Mouse (Mus musculus) MEL (cell line): ENCODE results near the gene Gdf11. TPM values are rescaled to one million over a fixed set of nuclear protein-coding genes. Genes with fewer than 3 reads are reported as not detected.

ENCODE experiments used
- DNase-seq: peaks from one replicate; pipeline ENCODE4 v3.0.0; 2011; ENCODE audit warnings: low read depth, low spot score
- H3K27ac ChIP-seq: 2 replicates; pipeline ENCODE4 v1.5.1; 2012; ENCODE audit warnings: low read depth, mild to moderate bottlenecking, control low read depth, low read length, moderate library complexity; ENCODE audit not compliant: control insufficient read depth
- H3K27me3 ChIP-seq, 2 experiments: fragments of 150-350 bp in 1 of 2; sonication (generic) in 1 of 2; 2 replicates each; pipeline ENCODE4 v1.6.1; 2012; ENCODE audit warnings: low read length in 2 of 2, mild to moderate bottlenecking in 2 of 2, improper control_type of control experiment in 1 of 2, moderate library complexity in 1 of 2; ENCODE audit not compliant: insufficient read depth in 2 of 2, control insufficient read depth in 1 of 2
- H3K36me3 ChIP-seq, 2 experiments: 2 replicates each; pipeline ENCODE4 v1.6.1; 2012 to 2014; ENCODE audit warnings: low read length in 2 of 2, improper control_type of control experiment in 1 of 2, inconsistent platforms in 1 of 2, mild to moderate bottlenecking in 1 of 2; ENCODE audit not compliant: insufficient read depth in 2 of 2, control insufficient read depth in 1 of 2
- H3K4me1 ChIP-seq, 2 experiments: fragments of 150-350 bp in 1 of 2; sonication (generic) in 1 of 2; 2 replicates each; pipeline ENCODE4 v1.6.1; 2012; ENCODE audit warnings: low read length in 2 of 2, improper control_type of control experiment in 1 of 2, mild to moderate bottlenecking in 1 of 2; ENCODE audit not compliant: insufficient read depth in 2 of 2, control insufficient read depth in 1 of 2
- H3K4me3 ChIP-seq, 2 experiments: fragments of 150-350 bp in 1 of 2; sonication (generic) in 1 of 2; 2 replicates each; pipeline ENCODE4 v1.5.1; 2012; ENCODE audit warnings: low read depth in 2 of 2, low read length in 2 of 2, mild to moderate bottlenecking in 2 of 2, moderate library complexity in 2 of 2, control low read depth in 1 of 2, improper control_type of control experiment in 1 of 2; ENCODE audit not compliant: control insufficient read depth in 1 of 2, insufficient read depth in 1 of 2
- H3K79me2 ChIP-seq: 2 replicates; pipeline ENCODE4 v1.6.1; 2012; ENCODE audit warnings: mild to moderate bottlenecking, low read length, moderate library complexity; ENCODE audit not compliant: control insufficient read depth, poor library complexity, insufficient read depth
- H3K9ac ChIP-seq: 2 replicates; pipeline ENCODE4 v1.6.1; 2012; ENCODE audit warnings: low read depth, mild to moderate bottlenecking, control low read depth, low read length, moderate library complexity; ENCODE audit not compliant: control insufficient read depth, poor library complexity, severe bottlenecking
- H3K9me3 ChIP-seq: fragments of 150-350 bp; sonication (generic); replicated peaks from 2 replicates; pipeline ENCODE4 v1.6.1; 2012; ENCODE audit warnings: mild to moderate bottlenecking, low read length, improper control_type of control experiment, moderate library complexity; ENCODE audit not compliant: insufficient read depth
- CTCF ChIP-seq, 3 experiments: IDR thresholded peaks in 2 of 3; conservative IDR thresholded peaks in 1 of 3; 2 replicates each; pipeline ENCODE4 v1.5.1; 2011 to 2012; ENCODE audit warnings: low read length in 3 of 3, low read depth in 2 of 3, mild to moderate bottlenecking in 2 of 3, improper control_type of control experiment in 1 of 3, inconsistent platforms in 1 of 3, mixed read lengths in 1 of 3, moderate library complexity in 1 of 3; ENCODE audit not compliant: control insufficient read depth in 1 of 3, insufficient read depth in 1 of 3, poor library complexity in 1 of 3, severe bottlenecking in 1 of 3
- E2F4 ChIP-seq: IDR thresholded peaks from 2 replicates; pipeline ENCODE4 v1.6.1; 2011; ENCODE audit warnings: low read depth, low read length, improper control_type of control experiment, borderline replicate concordance
- ELF1 ChIP-seq: IDR thresholded peaks from 2 replicates; pipeline ENCODE4 v1.6.1; 2014; ENCODE audit warnings: low read depth, mild to moderate bottlenecking, inconsistent platforms, low read length, improper control_type of control experiment, moderate library complexity
- EP300 ChIP-seq, 2 experiments: IDR thresholded peaks; 2 replicates each; pipeline ENCODE4 v1.6.1; 2011; ENCODE audit warnings: improper control_type of control experiment in 2 of 2, low read length in 2 of 2, low read depth in 1 of 2, mild to moderate bottlenecking in 1 of 2
- ETS1 ChIP-seq: IDR thresholded peaks from 2 replicates; pipeline ENCODE4 v1.6.1; 2012; ENCODE audit warnings: low read depth, mild to moderate bottlenecking, inconsistent platforms, low read length, improper control_type of control experiment, moderate library complexity
- GATA1 ChIP-seq: IDR thresholded peaks from 2 replicates; pipeline ENCODE4 v1.6.1; 2011; ENCODE audit warnings: low read depth, low read length, improper control_type of control experiment
- JUND ChIP-seq: IDR thresholded peaks from 2 replicates; pipeline ENCODE4 v1.6.1; 2011; ENCODE audit warnings: low read depth, mild to moderate bottlenecking, improper control_type of control experiment, low read length
- MAFK ChIP-seq: IDR thresholded peaks from 2 replicates; pipeline ENCODE4 v1.6.1; 2011; ENCODE audit warnings: low read depth, mild to moderate bottlenecking, low read length, improper control_type of control experiment, borderline replicate concordance
- MAZ ChIP-seq: IDR thresholded peaks from 2 replicates; pipeline ENCODE4 v1.6.1; 2012; ENCODE audit warnings: low read depth, mild to moderate bottlenecking, inconsistent platforms, low read length, improper control_type of control experiment
- MXI1 ChIP-seq: IDR thresholded peaks from 2 replicates; pipeline ENCODE4 v1.6.1; 2011; ENCODE audit warnings: mild to moderate bottlenecking, low read depth, low read length, improper control_type of control experiment
- NRF1 ChIP-seq: IDR thresholded peaks from 2 replicates; pipeline ENCODE4 v1.6.1; 2014; ENCODE audit warnings: low read depth, mild to moderate bottlenecking, inconsistent platforms, low read length, improper control_type of control experiment, moderate library complexity; ENCODE audit not compliant: poor library complexity, insufficient read depth, severe bottlenecking
- POLR2A ChIP-seq, 2 experiments: IDR thresholded peaks; 2 replicates each; pipeline ENCODE4 v1.6.1; 2011 to 2012; ENCODE audit warnings: low read length in 2 of 2, mild to moderate bottlenecking in 2 of 2, control low read depth in 1 of 2, improper control_type of control experiment in 1 of 2, low read depth in 1 of 2, moderate library complexity in 1 of 2; ENCODE audit not compliant: control insufficient read depth in 1 of 2, insufficient read depth in 1 of 2, poor library complexity in 1 of 2
- POLR2AphosphoS2 ChIP-seq: IDR thresholded peaks from 2 replicates; pipeline ENCODE4 v1.6.1; 2011; ENCODE audit warnings: low read length, improper control_type of control experiment
- POLR2AphosphoS5 ChIP-seq: IDR thresholded peaks from 2 replicates; pipeline ENCODE4 v1.6.1; 2012; ENCODE audit warnings: low read depth, borderline replicate concordance, mild to moderate bottlenecking, inconsistent platforms, low read length, moderate library complexity, mixed read lengths
- RCOR1 ChIP-seq: IDR thresholded peaks from 2 replicates; pipeline ENCODE4 v1.6.1; 2012; ENCODE audit warnings: low read depth, mild to moderate bottlenecking, inconsistent platforms, low read length, improper control_type of control experiment
- SIN3A ChIP-seq: IDR thresholded peaks from 2 replicates; pipeline ENCODE4 v1.6.1; 2012; ENCODE audit warnings: low read length, improper control_type of control experiment, inconsistent platforms
- USF2 ChIP-seq, 2 experiments: IDR thresholded peaks; 2 replicates each; pipeline ENCODE4 v1.6.1; 2011 to 2012; ENCODE audit warnings: improper control_type of control experiment in 2 of 2, low read length in 2 of 2, borderline replicate concordance in 1 of 2, inconsistent platforms in 1 of 2, low read depth in 1 of 2, mild to moderate bottlenecking in 1 of 2; ENCODE audit not compliant: insufficient read depth in 1 of 2
- ZC3H11A ChIP-seq: IDR thresholded peaks from 2 replicates; pipeline ENCODE4 v1.6.1; 2012; ENCODE audit warnings: low read depth, mild to moderate bottlenecking, inconsistent platforms, low read length, improper control_type of control experiment
- polyA plus RNA-seq, 2 experiments: library from polyadenylated mRNA; stranded (reverse) in 1 of 2; unstranded in 1 of 2; fragments of >175 nt in 1 of 2; fragments of >200 nt in 1 of 2; gene quantifications; 2 replicates each; pipeline versions ENCODE4 v1.2.1 to v1.2.4; 2012; ENCODE audit warnings: low replicate concordance in 2 of 2, low read depth in 1 of 2; ENCODE audit not compliant: insufficient read length in 2 of 2, insufficient read depth in 1 of 2, missing spikeins in 1 of 2
- total RNA-seq: library from RNA; depleted of rRNA; stranded (reverse); fragments of 300-350 nt; gene quantifications from 2 replicates; pipeline ENCODE4 v1.2.3, GENCODE M21; 2012

Gdf11 gene
- total and polyA plus RNA-seq, 3 experiments, result 2.3 to 2.8 TPM; not detected in 1

DNA sequence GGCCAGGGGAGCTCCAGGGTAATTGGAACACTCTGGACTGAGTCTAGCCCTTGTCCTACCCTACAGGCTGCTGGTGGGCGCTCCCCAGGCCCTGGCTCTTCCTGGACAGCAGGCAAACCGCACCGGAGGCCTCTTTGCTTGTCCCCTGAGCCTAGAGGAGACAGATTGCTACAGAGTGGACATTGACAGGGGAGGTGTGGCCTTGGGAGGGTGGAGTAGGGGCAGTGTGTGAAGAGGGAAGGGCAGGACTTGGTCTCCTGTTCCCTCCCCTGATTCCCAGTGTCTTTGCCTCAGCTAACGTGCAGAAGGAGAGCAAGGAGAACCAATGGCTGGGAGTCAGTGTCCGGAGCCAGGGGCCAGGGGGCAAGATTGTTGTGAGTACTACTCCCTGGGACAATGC lies 47.5 kb upstream of the Gdf11 start:
- peaks cover 0 to 5% of the 10 kb centered on the region in 2 experiments; a peak in 2 of 4 replicates for H3K27me3 ChIP-seq
- no peaks in the 10 kb centered on the region for H3K9me3 ChIP-seq
- H3K27ac ChIP-seq, result no peak overlapping the region
- H3K36me3 ChIP-seq, result no peaks in the 10 kb centered on the region
- no peaks in the 10 kb centered on the region for H3K79me2 ChIP-seq
- no peak overlapping the region for H3K4me3 ChIP-seq
- TF ChIP-seq SIN3A, result no peak
- TF ChIP-seq GATA1, result no peak
- no peak for TF ChIP-seq NRF1
- no peak for TF ChIP-seq POLR2AphosphoS5
- TF ChIP-seq JUND, result no peak
- no peak for TF ChIP-seq MXI1
- no peak overlapping the region for H3K9ac ChIP-seq
- no peaks in the 10 kb centered on the region for H3K4me1 ChIP-seq
- no peak for DNase-seq

- H3K4me1 ChIP-seq, result no peaks in the 10 kb centered on the region
- no peak overlapping the region for H3K4me3 ChIP-seq
- TF ChIP-seq MAZ (no peak), ELF1 (no peak), GATA1 (no peak), E2F4 (no peak), POLR2A (IDR thresholded peaks at IDR 0.05; ENCODE audit: control insufficient read depth in 1 of 2, insufficient read depth in 1 of 2, low read depth in 1 of 2, low read length in 2 of 2, poor library complexity in 1 of 2) (no peak), POLR2AphosphoS2 (no peak), USF2 (IDR thresholded peaks at IDR 0.05; ENCODE audit: borderline replicate concordance in 1 of 2, insufficient read depth in 1 of 2, low read depth in 1 of 2, low read length in 2 of 2) (no peak), SIN3A (no peak), RCOR1 (no peak), EP300 (IDR thresholded peaks at IDR 0.05; ENCODE audit: low read depth in 1 of 2, low read length in 2 of 2) (no peak), ZC3H11A (no peak), MAFK (no peak), CTCF (IDR thresholded peaks at IDR 0.05 in 2 of 3, conservative IDR thresholded peaks at IDR 0.05 in 1 of 3; ENCODE audit: control insufficient read depth in 1 of 3, insufficient read depth in 1 of 3, low read depth in 2 of 3, low read length in 3 of 3, poor library complexity in 1 of 3, severe bottlenecking in 1 of 3) (no peak), ETS1 (no peak), NRF1 (no peak), POLR2AphosphoS5 (no peak)
- H3K9me3 ChIP-seq, result no peaks in the 10 kb centered on the region
- H3K79me2 ChIP-seq, result no peaks in the 10 kb centered on the region
- no peaks in the 10 kb centered on the region for H3K36me3 ChIP-seq
- H3K9ac ChIP-seq, result no peak overlapping the region
- H3K27ac ChIP-seq, result no peak overlapping the region
- no peak for DNase-seq
- peaks cover 0 to 5% of the 10 kb centered on the region in 2 experiments; a peak in 2 of 4 replicates for H3K27me3 ChIP-seq
These were observed 46.9 kb upstream of the Gdf11 start for GRCm38 (mm10) chr10:128938457-128938856.
